Mouse (Mus musculus): ENCODE results near the gene Bnip3.

DNA sequence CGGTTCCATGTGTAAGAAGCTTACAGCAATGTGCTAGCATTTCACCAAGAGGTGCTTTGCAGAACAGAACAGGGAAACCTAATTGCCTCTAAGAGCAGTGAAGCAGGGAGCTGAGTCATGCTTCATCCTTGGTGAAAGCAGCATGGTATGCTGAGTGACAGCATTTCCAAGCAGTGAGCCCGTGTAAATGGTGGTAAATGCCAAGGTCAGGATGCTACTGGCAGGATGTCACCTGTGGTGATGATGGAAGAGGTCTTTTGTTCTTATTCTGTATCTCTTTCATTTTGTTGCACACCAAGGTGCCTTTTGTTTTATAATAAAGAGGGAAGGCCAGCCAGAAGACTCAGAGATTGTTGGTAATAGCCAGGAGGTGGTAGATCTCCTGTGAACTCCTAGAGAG is 52.6 kb downstream of the Bnip3 start:
- TF ChIP-seq CTCF (IDR thresholded peaks at IDR 0.05; ENCODE audit: low read depth, low read length) = no peak
- no peak for TF ChIP-seq TAL1 (conservative IDR thresholded peaks at IDR 0.05; ENCODE audit: low read depth, low read length)
- TF ChIP-seq POLR2AphosphoS5 (IDR thresholded peaks at IDR 0.05; ENCODE audit: insufficient replicate concordance, low read depth, low read length) = no peak
- TF ChIP-seq GATA1 (IDR thresholded peaks at IDR 0.05; ENCODE audit: borderline replicate concordance, low read length) = no peak

All from G1E (cell line).